Mouse (Mus musculus) bone marrow macrophage, adult 2 months (primary cell): Measurements from ENCODE around the gene Them7.

Experiments
- CTCF ChIP-seq: IDR thresholded peaks from 2 replicates; pipeline ENCODE4 v1.5.1; 2012; ENCODE audit warnings: low read depth, mild to moderate bottlenecking, low read length, moderate library complexity
- POLR2A ChIP-seq: IDR thresholded peaks from 2 replicates; pipeline ENCODE4 v1.6.1; 2012; ENCODE audit warnings: mild to moderate bottlenecking, low read depth, low read length, borderline replicate concordance

GRCm38 (mm10) chr2:105283811-105284210 lies 59.7 kb downstream of the Them7 start:
- no peak for TF ChIP-seq CTCF
- no peak for TF ChIP-seq POLR2A
